Mouse (Mus musculus): ENCODE data around the gene Gpr141. TPM values are rescaled to one million over a fixed set of nuclear protein-coding genes. Genes with fewer than 3 reads are reported as not detected.

The Gpr141 gene
- total and polyA plus RNA-seq, 3 experiments = not detected

DNA sequence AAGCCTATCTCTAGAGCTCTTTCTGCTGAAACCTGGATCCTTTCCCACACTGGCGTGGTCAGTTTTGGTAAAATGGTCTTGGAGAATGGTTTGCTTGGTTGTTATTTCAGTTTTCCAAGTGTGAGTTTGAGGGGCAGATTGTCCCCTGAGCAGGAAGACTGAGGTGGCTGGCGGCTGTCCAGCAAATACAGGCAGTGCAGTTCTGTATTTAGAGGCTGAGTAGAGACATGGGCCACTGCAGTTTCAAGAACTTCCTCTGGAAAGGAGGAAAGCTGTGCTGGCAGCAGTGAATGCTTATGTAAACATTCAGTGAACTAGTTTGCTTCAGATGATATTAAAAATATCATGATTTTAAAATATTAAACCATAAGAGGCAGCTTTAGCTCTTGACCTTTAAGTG lies 93.2 kb downstream of the Gpr141 start:
- peak; percentile 3 for DNase-seq (ENCODE audit: low read depth, low spot score)
- H3K4me1 ChIP-seq (ENCODE audit: control insufficient read depth in 1 of 2, insufficient read depth in 2 of 2, low read length in 2 of 2) = no peaks in the 10 kb centered on the region
- H3K79me2 ChIP-seq (ENCODE audit: control insufficient read depth, insufficient read depth, low read length, poor library complexity) = no peaks in the 10 kb centered on the region
- no peaks in the 10 kb centered on the region for H3K9me3 ChIP-seq (replicated peaks; ENCODE audit: insufficient read depth, low read length)
- H3K27me3 ChIP-seq (ENCODE audit: control insufficient read depth in 1 of 2, insufficient read depth in 2 of 2, low read length in 2 of 2) = peaks cover 0 to 2% of the 10 kb centered on the region in 2 experiments; a peak in 2 of 4 replicates
- H3K9ac ChIP-seq (ENCODE audit: control insufficient read depth, low read depth, low read length, poor library complexity, severe bottlenecking) = no peak overlapping the region
- TF ChIP-seq MYB (IDR thresholded peaks at IDR 0.05; ENCODE audit: low read depth, low read length) (no peak), RCOR1 (IDR thresholded peaks at IDR 0.05; ENCODE audit: low read depth, low read length) (no peak), ELF1 (IDR thresholded peaks at IDR 0.05; ENCODE audit: low read depth, low read length) (no peak), USF2 (IDR thresholded peaks at IDR 0.05; ENCODE audit: borderline replicate concordance in 1 of 2, insufficient read depth in 1 of 2, low read depth in 1 of 2, low read length in 2 of 2) (no peak), POLR2AphosphoS2 (IDR thresholded peaks at IDR 0.05; ENCODE audit: low read length) (no peak), CTCF (IDR thresholded peaks at IDR 0.05 in 2 of 3, conservative IDR thresholded peaks at IDR 0.05 in 1 of 3; ENCODE audit: control insufficient read depth in 1 of 3, insufficient read depth in 1 of 3, low read depth in 2 of 3, low read length in 3 of 3, poor library complexity in 1 of 3, severe bottlenecking in 1 of 3) (no peak), MAX (IDR thresholded peaks at IDR 0.05; ENCODE audit: low read length) (no peak), E2F4 (IDR thresholded peaks at IDR 0.05; ENCODE audit: borderline replicate concordance, low read depth, low read length) (no peak), ZC3H11A (IDR thresholded peaks at IDR 0.05; ENCODE audit: low read depth, low read length) (no peak), MAFK (IDR thresholded peaks at IDR 0.05; ENCODE audit: borderline replicate concordance, low read depth, low read length) (no peak), SIN3A (IDR thresholded peaks at IDR 0.05; ENCODE audit: low read length) (no peak)
- no peak overlapping the region for H3K27ac ChIP-seq (ENCODE audit: control insufficient read depth, low read depth, low read length)
- no peak overlapping the region for H3K4me3 ChIP-seq (ENCODE audit: control insufficient read depth in 1 of 2, insufficient read depth in 1 of 2, low read depth in 2 of 2, low read length in 2 of 2)
- H3K36me3 ChIP-seq (ENCODE audit: control insufficient read depth in 1 of 2, insufficient read depth in 2 of 2, low read length in 2 of 2) = no peaks in the 10 kb centered on the region

DNA sequence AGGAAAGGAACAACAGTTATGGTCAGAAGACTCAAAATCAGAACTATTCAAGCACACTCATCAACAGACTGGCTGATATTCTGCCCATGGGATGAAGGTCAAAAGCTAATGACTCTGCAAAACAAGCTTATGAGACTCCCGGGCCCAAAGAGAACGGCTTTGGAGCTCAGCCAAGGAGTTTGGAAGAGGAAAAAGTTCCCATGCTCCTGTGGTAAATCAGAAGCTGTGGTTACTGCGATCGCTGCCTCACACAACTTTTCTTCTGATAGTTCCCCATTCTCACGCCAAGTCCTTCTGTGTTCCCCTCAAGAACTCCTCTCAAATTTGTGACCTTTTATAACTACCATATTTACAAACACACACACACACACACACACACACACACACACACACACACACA lies 105.1 kb downstream of the Gpr141 start:
- TF ChIP-seq MAZ (IDR thresholded peaks at IDR 0.05; ENCODE audit: low read depth, low read length) (no peak), RAD21 (IDR thresholded peaks at IDR 0.05; ENCODE audit: low read depth, low read length) (no peak), RCOR1 (IDR thresholded peaks at IDR 0.05; ENCODE audit: low read depth, low read length) (no peak)
- Histone ChIP-seq H3K4me3 (ENCODE audit: control insufficient read depth in 1 of 2, insufficient read depth in 1 of 2, low read depth in 2 of 2, low read length in 2 of 2) (no peak overlapping the region), H3K9me3 (replicated peaks; ENCODE audit: insufficient read depth, low read length) (no peaks in the 10 kb centered on the region), H3K9ac (ENCODE audit: control insufficient read depth, low read depth, low read length, poor library complexity, severe bottlenecking) (no peak overlapping the region), H3K27me3 (ENCODE audit: control insufficient read depth in 1 of 2, insufficient read depth in 2 of 2, low read length in 2 of 2) (no peaks in the 10 kb centered on the region), H3K36me3 (ENCODE audit: control insufficient read depth in 1 of 2, insufficient read depth in 2 of 2, low read length in 2 of 2) (no peaks in the 10 kb centered on the region), H3K4me1 (ENCODE audit: control insufficient read depth in 1 of 2, insufficient read depth in 2 of 2, low read length in 2 of 2) (no peaks in the 10 kb centered on the region), H3K27ac (ENCODE audit: control insufficient read depth, low read depth, low read length) (no peak overlapping the region), H3K79me2 (ENCODE audit: control insufficient read depth, insufficient read depth, low read length, poor library complexity) (no peaks in the 10 kb centered on the region)
- DNase-seq (ENCODE audit: low read depth, low spot score) = no peak

- no peak overlapping the region for H3K4me3 ChIP-seq (ENCODE audit: control insufficient read depth in 1 of 2, insufficient read depth in 1 of 2, low read depth in 2 of 2, low read length in 2 of 2)
- no peak for DNase-seq (ENCODE audit: low read depth, low spot score)
- H3K27me3 ChIP-seq (ENCODE audit: control insufficient read depth in 1 of 2, insufficient read depth in 2 of 2, low read length in 2 of 2) = no peaks in the 10 kb centered on the region
- H3K9me3 ChIP-seq (replicated peaks; ENCODE audit: insufficient read depth, low read length) = no peaks in the 10 kb centered on the region
- no peaks in the 10 kb centered on the region for H3K4me1 ChIP-seq (ENCODE audit: control insufficient read depth in 1 of 2, insufficient read depth in 2 of 2, low read length in 2 of 2)
- TF ChIP-seq CHD1 (IDR thresholded peaks at IDR 0.05; ENCODE audit: low read depth, low read length) (no peak), RCOR1 (IDR thresholded peaks at IDR 0.05; ENCODE audit: low read depth, low read length) (no peak), RAD21 (IDR thresholded peaks at IDR 0.05; ENCODE audit: low read depth, low read length) (no peak), USF1 (IDR thresholded peaks at IDR 0.05; ENCODE audit: low read depth, low read length) (no peak), E2F4 (IDR thresholded peaks at IDR 0.05; ENCODE audit: borderline replicate concordance, low read depth, low read length) (no peak), MXI1 (IDR thresholded peaks at IDR 0.05; ENCODE audit: low read depth, low read length) (no peak), SMC3 (IDR thresholded peaks at IDR 0.05; ENCODE audit: low read depth, low read length) (no peak), MAZ (IDR thresholded peaks at IDR 0.05; ENCODE audit: low read depth, low read length) (no peak), MAX (IDR thresholded peaks at IDR 0.05; ENCODE audit: low read length) (no peak), MYB (IDR thresholded peaks at IDR 0.05; ENCODE audit: low read depth, low read length) (no peak), TAL1 (IDR thresholded peaks at IDR 0.05; ENCODE audit: low read length) (no peak), UBTF (IDR thresholded peaks at IDR 0.05; ENCODE audit: borderline replicate concordance, insufficient read depth, low read depth, low read length) (no peak), GATA1 (IDR thresholded peaks at IDR 0.05; ENCODE audit: low read depth, low read length) (no peak), MEF2A (IDR thresholded peaks at IDR 0.05; ENCODE audit: extremely low read depth, insufficient replicate concordance, low read depth, low read length, poor library complexity, severe bottlenecking) (no peak)
- no peaks in the 10 kb centered on the region for H3K79me2 ChIP-seq (ENCODE audit: control insufficient read depth, insufficient read depth, low read length, poor library complexity)
- no peak overlapping the region for H3K9ac ChIP-seq (ENCODE audit: control insufficient read depth, low read depth, low read length, poor library complexity, severe bottlenecking)
- H3K36me3 ChIP-seq (ENCODE audit: control insufficient read depth in 1 of 2, insufficient read depth in 2 of 2, low read length in 2 of 2) = no peaks in the 10 kb centered on the region
- H3K27ac ChIP-seq (ENCODE audit: control insufficient read depth, low read depth, low read length) = no peak overlapping the region
Measured at GRCm38 (mm10) chr13:19717201-19717600, 106.9 kb downstream of the Gpr141 start.

Data from MEL (cell line).